Mouse (Mus musculus) right cerebral cortex, postnatal 4 days (tissue): ENCODE results near the gene Gm17651.

Experiments
- DNase-seq: peaks from one replicate; pipeline ENCODE4 v3.0.0-alpha.2; 2022

Gm17651 gene

GRCm38 (mm10) chr3:97627893-97628292 lies 46.6 kb downstream of the Gm17651 start:
- DNase-seq = no peak

GRCm38 (mm10) chr3:97624611-97625010 lies 49.9 kb downstream of the Gm17651 start:
- DNase-seq = no peak
